Mouse (Mus musculus): ENCODE measurements around the gene Wdr95.

- TF ChIP-seq CTCF (IDR thresholded peaks at IDR 0.05; ENCODE audit: insufficient read depth, low read depth, low read length) (no peak), POLR2A (IDR thresholded peaks at IDR 0.05; ENCODE audit: insufficient read depth, low read depth, low read length) (no peak)
These were observed 20.1 kb upstream of the Wdr95 start for GRCm38 (mm10) chr5:149508094-149509029.

Data from olfactory bulb, adult 2 months (tissue).